Mouse (Mus musculus): Measurements from ENCODE around the gene Smim11. TPM values are rescaled to one million over a fixed set of nuclear protein-coding genes. Genes with fewer than 3 reads are reported as not detected.
A peak's percentile ranks its signal among the peaks of the same experiment; 100 is the strongest.

Smim11 gene
- polyA plus RNA-seq, 1 experiment from 2014 or later: 130 TPM

GRCm38 (mm10) chr16:92295328-92295727 is 5.8 kb upstream of the Smim11 start:
- no peak for ATAC-seq (ENCODE audit: insufficient number of reproducible peaks, insufficient read depth, low FRiP score, low TSS enrichment)
- 79% methylated on average over 2 of the region's 2 CpGs for WGBS

GRCm38 (mm10) chr16:92301412-92301806 is 323 bp downstream of the Smim11 start:
- under 1% methylated on average over 12 of the region's 12 CpGs for WGBS

More at GRCm38 (mm10) chr16:92295328-92295727, 5.8 kb upstream of the Smim11 start:
- no peak overlapping the region for H3K4me3 ChIP-seq
- H3K4me2 ChIP-seq (replicated peaks): no peak overlapping the region
- H3K4me1 ChIP-seq: peaks cover under 1% of the 10 kb centered on the region; the same call in 1 of the 2 replicates
- no peak overlapping the region for H3K27ac ChIP-seq
- no peaks in the 10 kb centered on the region for H3K36me3 ChIP-seq
- no peaks in the 10 kb centered on the region for H3K27me3 ChIP-seq
- no peaks in the 10 kb centered on the region for H3K9me3 ChIP-seq
- H3K9ac ChIP-seq: no peak overlapping the region

GRCm38 (mm10) chr16:92301989-92302388 is 903 bp downstream of the Smim11 start:
- peak overlapping the region; percentile 61 for H3K4me2 ChIP-seq (replicated peaks)
- no peaks in the 10 kb centered on the region for H3K27me3 ChIP-seq
- peaks cover 20% of the 10 kb centered on the region for H3K4me1 ChIP-seq
- H3K4me3 ChIP-seq: peak overlapping the region; percentile 72
- H3K9me3 ChIP-seq: no peaks in the 10 kb centered on the region
- 26% methylated on average over 5 of the region's 5 CpGs for WGBS
- no peak for ATAC-seq (ENCODE audit: insufficient number of reproducible peaks, insufficient read depth, low FRiP score, low TSS enrichment)
- peak overlapping the region; percentile 83; the same call in 1 of the 2 replicates for H3K9ac ChIP-seq
- peaks cover 16% of the 10 kb centered on the region; the same call in 1 of the 2 replicates for H3K36me3 ChIP-seq
- H3K27ac ChIP-seq: peak overlapping the region; percentile 58; the same call in 1 of the 2 replicates

More at GRCm38 (mm10) chr16:92301412-92301806, 323 bp downstream of the Smim11 start:
- no peaks in the 10 kb centered on the region for H3K27me3 ChIP-seq
- H3K36me3 ChIP-seq: peaks cover 10% of the 10 kb centered on the region; the same call in 1 of the 2 replicates
- H3K4me2 ChIP-seq (replicated peaks): peak overlapping the region; percentile 61
- H3K4me1 ChIP-seq: peaks cover 20% of the 10 kb centered on the region
- peak; percentile 22; the same call in 1 of the 2 replicates for ATAC-seq (ENCODE audit: insufficient number of reproducible peaks, insufficient read depth, low FRiP score, low TSS enrichment)
- no peaks in the 10 kb centered on the region for H3K9me3 ChIP-seq
- peak overlapping the region; percentile 83 for H3K9ac ChIP-seq
- H3K27ac ChIP-seq: peak overlapping the region; percentile 58; the same call in 1 of the 2 replicates
- peak overlapping the region; percentile 72 for H3K4me3 ChIP-seq

GRCm38 (mm10) chr16:92302506-92302905 is 1.4 kb downstream of the Smim11 start:
- Histone ChIP-seq H3K9ac (no peak overlapping the region), H3K27me3 (no peaks in the 10 kb centered on the region), H3K27ac (no peak overlapping the region), H3K4me2 (replicated peaks) (peak overlapping the region; percentile 61), H3K4me1 (peaks cover 20% of the 10 kb centered on the region), H3K36me3 (peaks cover 20% of the 10 kb centered on the region; the same call in 1 of the 2 replicates), H3K9me3 (no peaks in the 10 kb centered on the region), H3K4me3 (peak overlapping the region; percentile 72; the same call in 1 of the 2 replicates)
- WGBS: 50% methylated on average over 5 of the region's 5 CpGs
- ATAC-seq (ENCODE audit: insufficient number of reproducible peaks, insufficient read depth, low FRiP score, low TSS enrichment): no peak

GRCm38 (mm10) chr16:92305519-92305918 is 4.4 kb downstream of the Smim11 start:
- ATAC-seq (ENCODE audit: insufficient number of reproducible peaks, insufficient read depth, low FRiP score, low TSS enrichment): no peak
- no peaks in the 10 kb centered on the region for H3K27me3 ChIP-seq
- WGBS: 89% methylated on average over 2 of the region's 2 CpGs
- no peak overlapping the region for H3K9ac ChIP-seq
- peaks cover 34% of the 10 kb centered on the region for H3K36me3 ChIP-seq
- H3K4me1 ChIP-seq: peaks cover 22% of the 10 kb centered on the region
- no peaks in the 10 kb centered on the region for H3K9me3 ChIP-seq
- H3K4me3 ChIP-seq: no peak overlapping the region
- no peak overlapping the region for H3K4me2 ChIP-seq (replicated peaks)
- no peak overlapping the region for H3K27ac ChIP-seq

- H3K4me2 ChIP-seq (replicated peaks): no peak overlapping the region
- no peak for ATAC-seq (ENCODE audit: insufficient number of reproducible peaks, insufficient read depth, low FRiP score, low TSS enrichment)
- no peak overlapping the region for H3K9ac ChIP-seq
- H3K36me3 ChIP-seq: peaks cover 58% of the 10 kb centered on the region
- H3K4me1 ChIP-seq: peaks cover 6% of the 10 kb centered on the region
- WGBS: 78% methylated on average over 3 of the region's 3 CpGs
- H3K27ac ChIP-seq: no peak overlapping the region
- no peaks in the 10 kb centered on the region for H3K27me3 ChIP-seq
- H3K9me3 ChIP-seq: no peaks in the 10 kb centered on the region
- H3K4me3 ChIP-seq: no peak overlapping the region
Observed at GRCm38 (mm10) chr16:92307947-92308346, 6.9 kb downstream of the Smim11 start.

GRCm38 (mm10) chr16:92309126-92309525 is 8.0 kb downstream of the Smim11 start:
- Histone ChIP-seq H3K4me1 (peaks cover 4% of the 10 kb centered on the region; the same call in 1 of the 2 replicates), H3K9me3 (no peaks in the 10 kb centered on the region), H3K4me2 (replicated peaks) (no peak overlapping the region), H3K27me3 (no peaks in the 10 kb centered on the region), H3K4me3 (no peak overlapping the region), H3K36me3 (peaks cover 63% of the 10 kb centered on the region), H3K9ac (no peak overlapping the region), H3K27ac (no peak overlapping the region)
- ATAC-seq (ENCODE audit: insufficient number of reproducible peaks, insufficient read depth, low FRiP score, low TSS enrichment): no peak
- 44% methylated on average over 4 of the region's 4 CpGs for WGBS

- H3K4me3 ChIP-seq: no peak overlapping the region
- no peaks in the 10 kb centered on the region for H3K27me3 ChIP-seq
- H3K4me1 ChIP-seq: peaks cover 6% of the 10 kb centered on the region; the same call in 1 of the 2 replicates
- H3K9ac ChIP-seq: no peak overlapping the region
- H3K4me2 ChIP-seq (replicated peaks): no peak overlapping the region
- H3K9me3 ChIP-seq: no peaks in the 10 kb centered on the region
- WGBS: 49% methylated on average over 13 of the region's 13 CpGs
- H3K36me3 ChIP-seq: peaks cover 35% of the 10 kb centered on the region
- H3K27ac ChIP-seq: no peak overlapping the region
- peak; percentile 83 for ATAC-seq (ENCODE audit: insufficient number of reproducible peaks, insufficient read depth, low FRiP score, low TSS enrichment)
Observed at GRCm38 (mm10) chr16:92313953-92314741, 13.1 kb downstream of the Smim11 start.

- no peak for ATAC-seq (ENCODE audit: insufficient number of reproducible peaks, insufficient read depth, low FRiP score, low TSS enrichment)
- no peaks in the 10 kb centered on the region for H3K9me3 ChIP-seq
- no peaks in the 10 kb centered on the region for H3K27me3 ChIP-seq
- H3K27ac ChIP-seq: no peak overlapping the region
- H3K36me3 ChIP-seq: peaks cover 22% of the 10 kb centered on the region
- H3K4me1 ChIP-seq: 0 out of 2 replicates have a peak, but pooled peaks cover 3% of the 10 kb centered on the region
- H3K9ac ChIP-seq: no peak overlapping the region
- 80% methylated on average over 7 of the region's 7 CpGs for WGBS
- H3K4me2 ChIP-seq (replicated peaks): no peak overlapping the region
- H3K4me3 ChIP-seq: no peak overlapping the region
Observed at GRCm38 (mm10) chr16:92316049-92316738, 15.1 kb downstream of the Smim11 start.

GRCm38 (mm10) chr16:92319353-92320109 is 18.4 kb downstream of the Smim11 start:
- ATAC-seq (ENCODE audit: insufficient number of reproducible peaks, insufficient read depth, low FRiP score, low TSS enrichment): no peak

GRCm38 (mm10) chr16:92320361-92320760 is 19.3 kb downstream of the Smim11 start:
- no peaks in the 10 kb centered on the region for H3K9me3 ChIP-seq
- WGBS: 86% methylated on average over 3 of the region's 3 CpGs
- H3K27ac ChIP-seq: no peak overlapping the region

More at GRCm38 (mm10) chr16:92319353-92320109, 18.4 kb downstream of the Smim11 start:
- no peak overlapping the region for H3K9ac ChIP-seq
- H3K4me2 ChIP-seq (replicated peaks): no peak overlapping the region
- WGBS: 63% methylated on average over 20 of the region's 20 CpGs
- 0 out of 2 replicates have a peak, but pooled peaks cover 4% of the 10 kb centered on the region for H3K4me1 ChIP-seq
- H3K27ac ChIP-seq: no peak overlapping the region
- no peaks in the 10 kb centered on the region for H3K9me3 ChIP-seq
- no peaks in the 10 kb centered on the region for H3K36me3 ChIP-seq
- H3K4me3 ChIP-seq: no peak overlapping the region
- H3K27me3 ChIP-seq: no peaks in the 10 kb centered on the region

More at GRCm38 (mm10) chr16:92320361-92320760, 19.3 kb downstream of the Smim11 start:
- Histone ChIP-seq H3K4me2 (replicated peaks) (no peak overlapping the region), H3K4me3 (no peak overlapping the region), H3K36me3 (no peaks in the 10 kb centered on the region), H3K9ac (no peak overlapping the region), H3K27me3 (no peaks in the 10 kb centered on the region), H3K4me1 (0 out of 2 replicates have a peak, but pooled peaks cover 5% of the 10 kb centered on the region)
- ATAC-seq (ENCODE audit: insufficient number of reproducible peaks, insufficient read depth, low FRiP score, low TSS enrichment): no peak

Measured in embryonic facial prominence, embryonic 12.5 days (tissue).